Mouse (Mus musculus): ENCODE measurements around the gene Ace. TPM values are rescaled to one million over a fixed set of nuclear protein-coding genes. Genes with fewer than 3 reads are reported as not detected.

Gene Ace
- polyA plus RNA-seq, 1 experiment from 2014 or later: 2.5 TPM

DNA sequence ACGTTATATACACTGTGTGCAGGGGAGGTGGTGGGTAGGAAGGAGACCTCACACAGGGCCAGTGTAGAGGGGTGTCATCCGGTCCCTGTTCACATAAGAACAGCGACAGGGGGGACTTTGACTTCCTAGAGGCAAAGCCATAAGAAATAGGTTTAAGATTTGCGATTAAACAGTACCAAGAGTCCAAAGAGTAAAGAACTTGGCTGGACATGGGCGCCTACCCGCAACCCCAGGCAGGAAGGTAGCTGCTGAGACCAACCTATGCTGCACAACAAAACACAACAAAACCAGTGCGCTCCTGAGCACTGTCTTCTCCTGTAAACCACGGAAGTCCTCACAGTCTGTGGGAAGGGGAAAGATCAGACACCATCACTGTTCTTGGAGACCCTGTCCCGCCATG lies 15.6 kb upstream of the Ace start:
- no peak overlapping the region for H3K27ac ChIP-seq (replicated peaks)
- no peaks in the 10 kb centered on the region for H3K27me3 ChIP-seq
- 88% methylated on average over 9 of the region's 9 CpGs for WGBS
- H3K4me2 ChIP-seq (replicated peaks): no peak overlapping the region
- no peak overlapping the region for H3K9ac ChIP-seq (replicated peaks)
- H3K9me3 ChIP-seq: no peaks in the 10 kb centered on the region
- H3K4me1 ChIP-seq: no peaks in the 10 kb centered on the region
- no peaks in the 10 kb centered on the region for H3K36me3 ChIP-seq
- H3K4me3 ChIP-seq: no peak overlapping the region
- no peak for ATAC-seq (replicated peaks)

DNA sequence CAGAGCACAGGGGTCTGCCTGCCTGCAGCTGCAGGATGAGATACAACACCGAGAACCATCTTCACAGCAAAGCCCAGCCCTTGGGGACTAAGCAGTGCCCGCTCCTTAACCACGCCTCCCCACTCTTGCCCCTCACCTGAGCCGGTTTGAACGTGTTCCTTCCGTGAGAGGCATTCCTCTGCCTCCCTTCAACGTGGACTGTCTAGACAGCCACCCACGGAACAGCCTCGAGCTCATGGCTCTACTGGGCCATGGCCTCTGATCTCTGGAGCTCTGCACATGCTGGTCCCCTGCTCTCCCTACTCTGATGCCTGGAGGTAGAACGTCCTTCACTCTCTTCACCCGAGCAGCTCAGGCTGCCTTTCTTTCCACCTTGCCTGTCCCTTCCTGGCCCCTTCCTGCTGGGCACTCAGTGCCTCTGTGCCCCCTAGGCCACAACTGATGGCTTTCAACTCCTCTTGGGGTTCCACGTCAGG lies 14.8 kb upstream of the Ace start, which contains the start of gene Cyb561:
TSS of gene Cyb561 (minus strand) at position 426 of the 476 bp plus-strand sequence.
- Histone ChIP-seq H3K9ac (replicated peaks) (no peak within 1 kb of the TSS), H3K27ac (replicated peaks) (no peak within 1 kb of the TSS), H3K4me1 (no peaks in the 10 kb centered on the region), H3K4me3 (no peak within 1 kb of the TSS), H3K36me3 (no peaks in the 10 kb centered on the region), H3K4me2 (replicated peaks) (no peak within 1 kb of the TSS), H3K9me3 (no peaks in the 10 kb centered on the region), H3K27me3 (no peaks in the 10 kb centered on the region)
- no peak for ATAC-seq (replicated peaks)
- 81% methylated on average over 12 of the region's 12 CpGs for WGBS

DNA sequence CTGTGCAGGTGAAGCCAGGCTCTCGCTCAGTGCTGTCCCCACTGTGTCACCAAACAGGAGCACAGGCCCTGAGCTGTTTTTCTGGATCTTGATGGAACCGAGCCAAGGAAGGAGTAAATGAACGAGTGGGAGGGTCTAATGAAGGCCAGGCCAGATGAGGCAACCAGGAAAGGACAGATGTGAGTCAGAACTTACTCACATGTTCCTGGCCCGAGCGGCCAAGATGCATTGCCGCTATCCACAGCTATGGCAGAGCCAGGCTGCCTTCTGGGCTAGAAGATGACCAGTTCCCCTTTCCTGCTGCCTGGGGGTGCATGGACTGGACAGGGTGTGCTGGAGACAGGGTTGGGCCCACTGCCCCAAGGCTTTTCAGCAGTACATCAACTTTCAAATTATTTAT lies 14.3 kb upstream of the Ace start:
- H3K9me3 ChIP-seq: no peaks in the 10 kb centered on the region
- no peak overlapping the region for H3K27ac ChIP-seq (replicated peaks)
- H3K36me3 ChIP-seq: no peaks in the 10 kb centered on the region
- H3K27me3 ChIP-seq: no peaks in the 10 kb centered on the region
- no peak overlapping the region for H3K4me3 ChIP-seq
- H3K4me2 ChIP-seq (replicated peaks): no peak overlapping the region
- H3K4me1 ChIP-seq: no peaks in the 10 kb centered on the region
- H3K9ac ChIP-seq (replicated peaks): no peak overlapping the region
- WGBS: 79% methylated on average over 6 of the region's 6 CpGs
- ATAC-seq (replicated peaks): no peak

DNA sequence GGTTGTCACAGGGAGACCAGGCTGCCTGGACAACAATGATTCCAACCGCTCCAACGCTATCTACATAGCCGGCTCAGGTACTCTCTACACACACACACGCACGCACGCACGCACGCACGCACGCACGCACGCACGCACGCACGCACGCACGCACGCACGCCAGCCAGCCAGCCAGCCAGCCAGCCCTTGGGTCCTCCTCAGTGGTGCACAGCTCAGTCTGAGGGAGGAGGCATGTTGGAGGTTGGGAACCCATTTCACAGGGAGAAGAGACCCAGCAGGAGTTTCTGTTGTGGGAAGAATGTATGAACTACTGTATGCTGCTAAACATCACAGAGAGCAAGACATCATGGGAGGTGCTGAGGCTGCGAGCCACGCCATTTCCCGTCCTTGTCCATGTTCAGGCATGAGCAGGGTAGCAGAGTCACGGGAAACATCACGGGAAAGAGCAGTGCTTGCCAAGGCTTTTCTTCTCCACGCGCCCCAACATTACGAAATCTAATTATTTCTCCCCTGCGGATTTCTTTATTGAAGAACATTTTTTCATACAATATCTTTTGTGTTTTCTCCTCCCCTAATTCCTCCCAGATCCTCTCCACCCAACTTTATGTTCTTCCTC lies 11.8 kb upstream of the Ace start:
- Histone ChIP-seq H3K9ac (replicated peaks) (no peak overlapping the region), H3K4me3 (no peak overlapping the region), H3K4me2 (replicated peaks) (no peak overlapping the region), H3K9me3 (no peaks in the 10 kb centered on the region), H3K27ac (replicated peaks) (no peak overlapping the region), H3K36me3 (no peaks in the 10 kb centered on the region), H3K4me1 (peaks cover 6% of the 10 kb centered on the region), H3K27me3 (no peaks in the 10 kb centered on the region)
- WGBS: 83% methylated on average over 28 of the region's 28 CpGs
- no peak for ATAC-seq (replicated peaks)

DNA sequence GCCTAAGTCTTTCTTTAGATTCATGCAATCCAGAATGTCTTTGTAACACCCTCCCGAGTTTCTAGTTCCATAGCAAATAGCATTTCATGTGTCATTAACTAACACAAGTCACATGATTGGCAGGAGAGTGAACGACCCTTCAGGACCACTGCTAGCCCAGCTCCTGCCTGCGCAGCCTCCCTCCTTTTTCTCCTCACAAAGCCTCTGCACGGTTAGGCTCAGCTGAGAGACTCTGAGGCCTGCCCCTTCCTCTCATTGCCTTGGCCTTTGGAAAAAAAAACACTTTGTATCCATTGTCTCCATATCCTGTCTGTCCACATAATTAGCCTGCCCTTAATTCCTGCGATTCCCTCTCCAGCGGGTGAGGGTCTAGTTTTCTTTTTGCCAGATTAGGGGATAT lies 10.2 kb upstream of the Ace start:
- no peak for ATAC-seq (replicated peaks)
- no peak overlapping the region for H3K9ac ChIP-seq (replicated peaks)
- 34% methylated on average over 6 of the region's 6 CpGs for WGBS
- peaks cover 6% of the 10 kb centered on the region for H3K4me1 ChIP-seq
- no peak overlapping the region for H3K4me3 ChIP-seq
- H3K4me2 ChIP-seq (replicated peaks): no peak overlapping the region
- H3K27me3 ChIP-seq: no peaks in the 10 kb centered on the region
- H3K9me3 ChIP-seq: no peaks in the 10 kb centered on the region
- H3K36me3 ChIP-seq: no peaks in the 10 kb centered on the region
- H3K27ac ChIP-seq (replicated peaks): no peak overlapping the region

DNA sequence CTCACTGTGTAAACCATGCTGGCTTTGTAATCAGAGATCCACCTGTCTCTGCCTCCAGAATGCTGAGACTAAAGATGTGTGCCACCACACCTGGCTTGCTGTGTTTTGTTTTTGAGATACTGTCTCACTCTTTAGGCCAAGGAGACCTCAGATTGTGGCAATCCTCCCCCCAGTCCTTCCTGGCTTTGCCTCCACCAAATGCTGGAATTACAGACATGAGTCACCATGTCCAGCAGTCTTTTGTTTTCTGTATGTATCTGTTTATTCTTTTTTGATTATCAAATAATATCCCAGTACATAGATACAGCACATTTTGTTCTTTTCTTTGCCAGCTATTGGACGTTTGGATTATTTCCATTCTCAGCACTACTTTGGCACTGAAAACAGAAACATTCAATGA lies 9.2 kb upstream of the Ace start:
- Histone ChIP-seq H3K4me3 (no peak overlapping the region), H3K27ac (replicated peaks) (no peak overlapping the region), H3K27me3 (no peaks in the 10 kb centered on the region), H3K9ac (replicated peaks) (no peak overlapping the region), H3K36me3 (no peaks in the 10 kb centered on the region), H3K4me1 (peaks cover 6% of the 10 kb centered on the region), H3K4me2 (replicated peaks) (no peak overlapping the region), H3K9me3 (no peaks in the 10 kb centered on the region)
- ATAC-seq (replicated peaks): no peak
- WGBS: 39% methylated on average over 1 of the region's 1 CpGs

DNA sequence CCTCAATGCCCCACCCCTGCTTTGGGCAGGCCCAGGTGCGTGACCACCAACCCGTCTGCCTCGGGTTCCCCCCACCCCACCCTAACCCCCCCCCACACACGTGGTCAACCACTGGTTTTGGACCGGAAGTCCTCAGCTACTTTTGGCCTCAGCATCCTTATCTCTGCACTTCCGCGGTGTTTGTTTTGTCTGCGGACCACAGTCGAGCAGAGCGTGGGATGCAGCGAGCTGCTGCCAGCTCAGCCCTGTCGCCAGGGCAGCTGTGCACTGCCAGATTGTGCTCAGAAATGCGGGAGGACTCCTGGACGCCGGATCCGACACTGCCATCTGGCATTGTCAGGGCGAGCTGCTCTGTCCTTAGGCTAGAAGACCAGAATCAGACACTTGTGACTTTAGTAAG lies 8.4 kb upstream of the Ace start:
- WGBS: 56% methylated on average over 17 of the region's 17 CpGs
- Histone ChIP-seq H3K36me3 (no peaks in the 10 kb centered on the region), H3K9ac (replicated peaks) (no peak overlapping the region), H3K9me3 (no peaks in the 10 kb centered on the region), H3K27ac (replicated peaks) (no peak overlapping the region), H3K27me3 (no peaks in the 10 kb centered on the region), H3K4me1 (peaks cover 6% of the 10 kb centered on the region), H3K4me2 (replicated peaks) (no peak overlapping the region), H3K4me3 (no peak overlapping the region)
- no peak for ATAC-seq (replicated peaks)

DNA sequence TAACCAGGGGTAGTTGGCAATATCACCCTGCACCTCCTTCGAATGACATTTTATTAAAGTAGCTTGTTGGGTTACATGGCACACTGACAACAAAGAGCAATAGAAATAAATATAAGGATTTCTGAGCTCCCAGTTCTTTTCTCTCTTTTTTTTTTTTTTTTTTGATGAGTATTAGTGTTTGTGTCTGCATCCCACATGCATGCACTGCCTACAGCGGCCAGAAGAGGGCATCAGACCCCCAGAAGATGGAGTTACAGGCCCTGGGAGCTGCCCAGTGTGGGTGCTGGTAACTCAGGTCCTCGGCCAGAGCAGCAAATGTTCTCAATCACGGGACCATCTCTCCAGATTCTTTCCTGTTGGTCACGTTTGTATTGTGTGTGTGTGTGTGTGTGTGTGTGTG lies 3.1 kb upstream of the Ace start:
- no peak for ATAC-seq (replicated peaks)
- peaks cover 12% of the 10 kb centered on the region for H3K4me1 ChIP-seq
- peaks cover 12% of the 10 kb centered on the region; the same call in 1 of the 2 replicates for H3K27me3 ChIP-seq
- 64% methylated on average over 5 of the region's 5 CpGs for WGBS
- H3K9me3 ChIP-seq: no peaks in the 10 kb centered on the region
- no peak overlapping the region for H3K4me3 ChIP-seq
- H3K9ac ChIP-seq (replicated peaks): no peak overlapping the region
- no peaks in the 10 kb centered on the region for H3K36me3 ChIP-seq
- H3K27ac ChIP-seq (replicated peaks): no peak overlapping the region
- H3K4me2 ChIP-seq (replicated peaks): no peak overlapping the region

DNA sequence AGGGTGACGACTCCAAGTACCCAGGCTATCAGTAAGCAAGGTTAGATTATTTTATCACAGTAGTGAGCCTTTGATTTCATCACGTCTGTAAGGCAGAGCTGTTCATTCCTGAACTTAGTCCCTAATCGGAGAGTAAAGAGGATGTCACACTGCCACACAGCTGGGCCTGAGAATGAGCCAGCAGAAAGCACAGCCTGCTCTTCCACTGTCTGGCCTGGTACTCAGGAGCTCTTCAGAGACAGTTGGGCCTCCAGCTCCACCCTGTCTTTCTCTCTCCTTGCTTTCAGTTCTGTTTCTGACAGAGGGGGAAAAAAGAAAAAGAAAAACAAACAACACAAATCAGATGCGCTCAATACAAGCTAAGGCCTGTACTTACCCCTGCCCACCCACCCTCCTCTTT lies 1.5 kb upstream of the Ace start:
- Histone ChIP-seq H3K9ac (replicated peaks) (no peak overlapping the region), H3K9me3 (no peaks in the 10 kb centered on the region), H3K4me2 (replicated peaks) (no peak overlapping the region), H3K27ac (replicated peaks) (no peak overlapping the region), H3K4me3 (no peak overlapping the region), H3K36me3 (no peaks in the 10 kb centered on the region), H3K27me3 (peaks cover 12% of the 10 kb centered on the region; the same call in 1 of the 2 replicates), H3K4me1 (peaks cover 12% of the 10 kb centered on the region)
- no peak for ATAC-seq (replicated peaks)
- 65% methylated on average over 4 of the region's 4 CpGs for WGBS

DNA sequence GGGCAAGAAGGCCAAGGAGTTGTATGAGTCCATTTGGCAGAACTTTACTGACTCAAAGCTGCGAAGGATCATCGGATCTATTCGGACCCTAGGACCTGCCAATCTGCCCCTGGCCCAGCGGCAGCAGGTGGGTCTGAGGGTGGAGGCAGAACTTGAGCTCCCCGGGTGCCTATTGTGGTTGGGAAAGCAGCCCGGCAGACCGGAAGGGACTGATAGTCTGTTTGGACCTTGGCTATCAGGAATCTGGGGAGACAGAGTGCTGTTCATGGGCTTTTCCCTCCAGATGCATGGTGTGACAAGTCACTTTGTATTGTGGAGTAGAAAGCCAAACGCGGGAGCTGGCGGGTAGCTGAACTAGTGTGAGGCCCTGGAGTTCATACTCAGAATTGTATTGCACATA lies 1.2 kb downstream of the Ace start:
- WGBS: 39% methylated on average over 10 of the region's 10 CpGs
- Histone ChIP-seq H3K27ac (replicated peaks) (no peak overlapping the region), H3K9me3 (no peaks in the 10 kb centered on the region), H3K4me3 (no peak overlapping the region), H3K27me3 (peaks cover 12% of the 10 kb centered on the region; the same call in 1 of the 2 replicates), H3K4me2 (replicated peaks) (no peak overlapping the region), H3K4me1 (peaks cover 12% of the 10 kb centered on the region), H3K9ac (replicated peaks) (no peak overlapping the region), H3K36me3 (no peaks in the 10 kb centered on the region)
- ATAC-seq (replicated peaks): no peak

DNA sequence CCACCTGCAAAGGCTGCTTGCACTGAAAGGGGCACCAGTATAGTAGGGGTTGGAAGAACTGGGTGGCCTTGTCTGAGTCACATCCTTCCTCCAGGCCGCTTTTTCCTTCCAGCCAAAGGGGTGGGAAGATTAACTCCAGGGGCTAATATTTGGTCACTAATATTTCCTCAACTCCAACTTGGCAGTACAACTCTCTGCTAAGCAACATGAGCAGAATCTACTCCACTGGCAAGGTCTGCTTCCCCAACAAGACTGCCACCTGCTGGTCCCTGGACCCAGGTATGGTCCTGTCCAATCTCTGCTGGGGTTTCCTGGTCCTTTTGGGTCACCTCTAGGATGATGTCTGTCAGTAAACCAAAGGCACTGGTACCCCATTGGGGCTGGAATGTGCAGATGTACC lies 1.8 kb downstream of the Ace start:
- H3K27me3 ChIP-seq: peaks cover 12% of the 10 kb centered on the region; the same call in 1 of the 2 replicates
- WGBS: 68% methylated on average over 1 of the region's 1 CpGs
- no peak overlapping the region for H3K4me2 ChIP-seq (replicated peaks)

DNA sequence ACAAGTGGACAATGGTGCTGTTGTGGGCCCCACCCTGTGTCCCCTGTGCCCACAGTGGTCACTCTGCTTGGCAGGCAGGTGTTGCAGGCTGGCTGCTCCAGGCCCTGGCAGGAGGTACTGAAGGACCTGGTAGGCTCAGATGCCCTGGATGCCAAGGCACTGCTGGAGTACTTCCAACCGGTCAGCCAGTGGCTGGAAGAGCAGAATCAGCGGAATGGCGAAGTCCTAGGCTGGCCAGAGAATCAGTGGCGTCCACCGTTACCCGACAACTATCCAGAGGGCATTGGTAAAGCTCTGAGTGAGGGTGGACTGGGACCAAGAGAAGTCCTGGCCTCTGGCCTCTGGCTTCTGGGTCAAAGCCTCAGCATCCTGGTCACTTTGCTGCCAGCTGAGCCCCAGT lies 6.8 kb downstream of the Ace start:
- Histone ChIP-seq H3K4me3 (no peak overlapping the region), H3K27ac (replicated peaks) (no peak overlapping the region), H3K9ac (replicated peaks) (no peak overlapping the region), H3K36me3 (no peaks in the 10 kb centered on the region), H3K9me3 (no peaks in the 10 kb centered on the region), H3K4me2 (replicated peaks) (no peak overlapping the region), H3K4me1 (no peaks in the 10 kb centered on the region), H3K27me3 (no peaks in the 10 kb centered on the region)
- ATAC-seq (replicated peaks): no peak
- 94% methylated on average over 6 of the region's 6 CpGs for WGBS

More for the DNA sequence above, 1.8 kb downstream of the Ace start:
- no peak for ATAC-seq (replicated peaks)
- H3K9ac ChIP-seq (replicated peaks): no peak overlapping the region
- no peak overlapping the region for H3K27ac ChIP-seq (replicated peaks)
- H3K9me3 ChIP-seq: no peaks in the 10 kb centered on the region
- no peak overlapping the region for H3K4me3 ChIP-seq
- peaks cover 12% of the 10 kb centered on the region for H3K4me1 ChIP-seq
- H3K36me3 ChIP-seq: no peaks in the 10 kb centered on the region

DNA sequence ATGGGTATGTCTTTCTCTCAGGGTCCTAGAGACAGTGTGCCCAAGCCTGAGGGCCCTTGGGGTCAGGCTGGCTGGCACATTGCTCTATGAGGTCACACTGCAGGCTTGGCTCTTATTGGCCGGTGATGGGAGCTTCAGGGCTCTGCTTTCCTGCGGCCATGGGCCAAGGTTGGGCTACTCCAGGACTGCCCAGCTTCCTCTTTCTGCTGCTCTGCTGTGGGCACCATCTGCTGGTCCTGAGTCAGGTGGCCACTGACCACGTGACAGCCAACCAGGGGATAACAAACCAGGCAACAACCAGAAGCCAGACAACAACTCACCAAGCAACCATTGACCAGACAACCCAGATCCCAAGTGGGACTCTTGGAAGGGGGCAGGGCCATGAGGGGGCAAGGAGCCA lies 7.3 kb downstream of the Ace start:
- Histone ChIP-seq H3K4me3 (no peak overlapping the region), H3K36me3 (no peaks in the 10 kb centered on the region), H3K27me3 (no peaks in the 10 kb centered on the region), H3K27ac (replicated peaks) (no peak overlapping the region), H3K4me1 (no peaks in the 10 kb centered on the region), H3K9ac (replicated peaks) (no peak overlapping the region), H3K9me3 (no peaks in the 10 kb centered on the region), H3K4me2 (replicated peaks) (no peak overlapping the region)
- no peak for ATAC-seq (replicated peaks)
- WGBS: 59% methylated on average over 3 of the region's 3 CpGs

Data from forebrain, embryonic 15.5 days (tissue).